23 mouse cellular contexts compared by ENCODE assay signal in the genomic region with DNA sequence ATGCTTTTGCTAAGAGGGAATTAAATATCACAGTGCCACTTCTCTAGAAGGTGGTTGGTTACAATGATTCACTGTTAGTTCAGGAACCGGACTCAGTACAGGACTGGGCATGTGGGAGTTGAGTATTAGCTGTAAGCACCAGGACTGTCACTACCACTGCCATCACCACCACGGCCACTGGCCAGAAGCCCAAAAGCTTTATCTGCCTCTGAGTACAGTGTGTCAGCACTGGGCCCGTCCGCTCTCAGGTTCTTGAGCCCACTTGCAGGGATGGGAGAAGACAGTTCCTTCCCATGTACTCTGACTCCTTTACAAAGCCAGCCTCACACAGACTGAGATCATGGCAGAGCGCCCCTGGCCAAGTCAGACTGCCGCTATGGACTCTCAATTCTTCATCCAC. TPM values are rescaled to one million over a fixed set of nuclear protein-coding genes. Genes with fewer than 3 reads are reported as not detected.
DNase-seq lines count a peak whose midpoint lies in the region; ATAC-seq lines count a peak whose summit lies in the region.
"Had no signal": no experiment of that assay in that cellular context is flagged by ENCODE, and none has a peak within 500 bp of the region (broad histone marks: within the 10 kb centered on the region; RNA-seq: fewer than 3 reads in every experiment).

No protein-coding gene starts in this region.

- H3K27ac ChIP-seq in heart, embryonic 13.5 days (replicated peaks) = peak overlapping the region; percentile 61
- H3K27ac ChIP-seq in limb, embryonic 10.5 days = 0 out of 2 replicates have a peak overlapping the region, but pooled peaks have one; percentile 34
- H3K27ac ChIP-seq: embryonic facial prominence, embryonic 15.5 days; hindbrain, embryonic 14.5 days; intestine, embryonic 15.5 days; kidney, embryonic 15.5 days; limb, embryonic 15.5 days; liver, embryonic 15.5 days; neural tube, embryonic 12.5 days had no signal

- peak overlapping the region; percentile 52; the same call in 1 of the 2 replicates for H3K9ac ChIP-seq in heart, embryonic 13.5 days
- H3K9ac ChIP-seq: embryonic facial prominence, embryonic 15.5 days; hindbrain, embryonic 14.5 days; intestine, embryonic 15.5 days; kidney, embryonic 15.5 days; limb, embryonic 15.5 days; liver, embryonic 15.5 days; neural tube, embryonic 12.5 days had no signal

- H3K4me3 ChIP-seq in heart, embryonic 13.5 days = no peak overlapping the region
- no peak overlapping the region for H3K4me3 ChIP-seq in limb, embryonic 10.5 days
- H3K4me3 ChIP-seq: embryonic facial prominence, embryonic 15.5 days; intestine, embryonic 15.5 days; kidney, embryonic 15.5 days; limb, embryonic 15.5 days; liver, embryonic 15.5 days; neural tube, embryonic 12.5 days had no signal

- DNase-seq in heart, adult 8-10 months (ENCODE audit: low spot score) = no peak
- DNase-seq in lung, postnatal 10 days = peak; percentile 37
- no peak for DNase-seq in lung, postnatal 36 days
- no peak for DNase-seq in limb, embryonic 10.5 days (ENCODE audit: low spot score)
- DNase-seq in right cerebral cortex, postnatal 4 days = no peak
- DNase-seq in urinary bladder, adult 18-20 months (ENCODE audit: low spot score in 2 of 2) = no peak
- DNase-seq: cerebellum, adult 18-20 months; cerebellum, postnatal 25 days; embryo, embryonic 11 days; gastrocnemius, postnatal 14 days; kidney, postnatal 4 days; right cerebral cortex, adult 18-20 months; thymus, adult 18-20 months; thymus, postnatal 4 days had no signal

- H3K4me1 ChIP-seq in heart, embryonic 13.5 days = peaks cover 98% of the 10 kb centered on the region
- peaks cover 60% of the 10 kb centered on the region for H3K4me1 ChIP-seq in limb, embryonic 10.5 days

- 55% methylated on average over 6 of the region's 6 CpGs for WGBS in heart, embryonic 13.5 days
- WGBS in limb, embryonic 10.5 days = 91% methylated on average over 6 of the region's 6 CpGs

- no peaks in the 10 kb centered on the region for H3K27me3 ChIP-seq in heart, embryonic 13.5 days (replicated peaks)
- H3K27me3 ChIP-seq in limb, embryonic 10.5 days (ENCODE audit: low read depth, poor library complexity, severe bottlenecking) = no peaks in the 10 kb centered on the region
- H3K27me3 ChIP-seq: embryonic facial prominence, embryonic 15.5 days; intestine, embryonic 15.5 days; kidney, embryonic 15.5 days; limb, embryonic 15.5 days; liver, embryonic 15.5 days; neural tube, embryonic 12.5 days had no signal

- H3K36me3 ChIP-seq in heart, embryonic 13.5 days = peaks cover 15% of the 10 kb centered on the region
- H3K36me3 ChIP-seq in limb, embryonic 10.5 days = peaks cover 65% of the 10 kb centered on the region
- H3K36me3 ChIP-seq: embryonic facial prominence, embryonic 15.5 days; intestine, embryonic 15.5 days; limb, embryonic 15.5 days; liver, embryonic 15.5 days; neural tube, embryonic 12.5 days had no signal

- H3K4me2 ChIP-seq in heart, embryonic 13.5 days = no peak overlapping the region
- H3K4me2 ChIP-seq: embryonic facial prominence, embryonic 15.5 days; hindbrain, embryonic 14.5 days; intestine, embryonic 15.5 days; kidney, embryonic 15.5 days; limb, embryonic 15.5 days; liver, embryonic 15.5 days; midbrain, embryonic 11.5 days; neural tube, embryonic 12.5 days had no signal

- ATAC-seq in heart, embryonic 13.5 days (ENCODE audit: extremely low read depth, insufficient number of reproducible peaks, low FRiP score, low TSS enrichment) = no peak
- ATAC-seq: intestine, embryonic 15.5 days had no signal

- no peaks in the 10 kb centered on the region for H3K9me3 ChIP-seq in heart, embryonic 13.5 days
- no peaks in the 10 kb centered on the region for H3K9me3 ChIP-seq in limb, embryonic 10.5 days (replicated peaks)
- H3K9me3 ChIP-seq: embryonic facial prominence, embryonic 15.5 days; intestine, embryonic 15.5 days; kidney, embryonic 15.5 days; limb, embryonic 15.5 days; liver, embryonic 15.5 days; neural tube, embryonic 12.5 days had no signal

RNA-seq across cellular contexts. Expression of a gene that starts 16.0 kb away (rescaled TPM):
- polyA plus RNA-seq in heart, embryonic 13.5 days (2015; fragmentation: Nextera tagmentation; extraction: Ambion mirVana) = 39.5 and 40.4 TPM in 2 replicates
- 10 to 100 TPM; 22.6 to 26.7 (median 26.0) TPM for total RNA-seq in heart, adult 8-10 months (2022)
- polyA plus RNA-seq in limb, embryonic 10.5 days (2016; fragmentation: Nextera tagmentation; extraction: Ambion mirVana) = 48.6 and 49.5 TPM in 2 replicates
